Comparison of ENCODE assay signal across 8 mouse cellular contexts in genomic region chr3:146994670-146995415, GRCm38 (mm10).
DNase-seq lines count a peak whose midpoint lies in the region; ATAC-seq and TF ChIP-seq lines count a peak whose summit lies in the region.

No protein-coding gene starts in this region.

- WGBS in heart, embryonic 14.5 days = 68% methylated on average over 15 of the region's 15 CpGs
- 56% methylated on average over 15 of the region's 15 CpGs for WGBS in lung, postnatal 0 days
- 53% methylated on average over 15 of the region's 15 CpGs for WGBS in lung, adult 2 months
- 61% methylated on average over 15 of the region's 15 CpGs for WGBS in hindbrain, embryonic 13.5 days
- 67% methylated on average over 15 of the region's 15 CpGs for WGBS in neural tube, embryonic 14.5 days

- no peak overlapping the region for H3K9ac ChIP-seq in heart, embryonic 14.5 days (ENCODE audit: low read length)
- H3K9ac ChIP-seq in lung, postnatal 0 days (replicated peaks; ENCODE audit: low read depth) = no peak overlapping the region
- H3K9ac ChIP-seq in hindbrain, embryonic 13.5 days = no peak overlapping the region
- no peak overlapping the region for H3K9ac ChIP-seq in neural tube, embryonic 14.5 days (replicated peaks; ENCODE audit: low read depth, low read length)

- DNase-seq in heart, postnatal 4 days = no peak
- peak; percentile 11 for DNase-seq in lung, postnatal 0 days (ENCODE audit: low spot score)
- no peak for DNase-seq in lung, adult 2 months
- DNase-seq in ovary, adult 18-20 months (ENCODE audit: low spot score) = no peak
- DNase-seq in embryo, embryonic 11 days = no peak

- no peak overlapping the region for H3K4me3 ChIP-seq in heart, embryonic 14.5 days (ENCODE audit: control insufficient read depth in 1 of 2, insufficient read depth in 1 of 2, low read depth in 1 of 2, low read length in 2 of 2)
- no peak overlapping the region for H3K4me3 ChIP-seq in lung, postnatal 0 days (ENCODE audit: low read depth, low read length)
- no peak overlapping the region for H3K4me3 ChIP-seq in lung, adult 2 months (replicated peaks; ENCODE audit: extremely low read depth, low read depth, low read length)
- H3K4me3 ChIP-seq in hindbrain, embryonic 13.5 days = no peak overlapping the region
- H3K4me3 ChIP-seq in neural tube, embryonic 14.5 days (ENCODE audit: low read depth, low read length) = no peak overlapping the region

- peaks cover 2 to 17% of the 10 kb centered on the region in 2 experiments; a peak in 3 of 4 replicates for H3K4me1 ChIP-seq in heart, embryonic 14.5 days (ENCODE audit: control insufficient read depth in 2 of 2, insufficient read depth in 2 of 2, low read length in 2 of 2)
- H3K4me1 ChIP-seq in lung, postnatal 0 days (ENCODE audit: insufficient read depth, low read depth, low read length) = no peaks in the 10 kb centered on the region
- no peaks in the 10 kb centered on the region for H3K4me1 ChIP-seq in lung, adult 2 months (ENCODE audit: control insufficient read depth, insufficient read depth, low read length)
- H3K4me1 ChIP-seq in hindbrain, embryonic 13.5 days (replicated peaks) = no peaks in the 10 kb centered on the region
- H3K4me1 ChIP-seq in neural tube, embryonic 14.5 days (ENCODE audit: control insufficient read depth, insufficient read depth, low read length) = no peaks in the 10 kb centered on the region

- TF ChIP-seq EP300 in lung, postnatal 0 days (IDR thresholded peaks at IDR 0.05) = no peak

- no peaks in the 10 kb centered on the region for H3K36me3 ChIP-seq in heart, embryonic 14.5 days (ENCODE audit: control insufficient read depth, insufficient read depth, low read length)
- no peaks in the 10 kb centered on the region for H3K36me3 ChIP-seq in lung, postnatal 0 days (ENCODE audit: insufficient read depth, low read length)
- H3K36me3 ChIP-seq in hindbrain, embryonic 13.5 days = no peaks in the 10 kb centered on the region
- H3K36me3 ChIP-seq in neural tube, embryonic 14.5 days (ENCODE audit: control insufficient read depth, insufficient read depth, low read length) = no peaks in the 10 kb centered on the region

- TF ChIP-seq CTCF in lung, postnatal 0 days (IDR thresholded peaks at IDR 0.05) = no peak
- no peak for TF ChIP-seq CTCF in lung, adult 2 months (IDR thresholded peaks at IDR 0.05; ENCODE audit: insufficient read depth, low read length)

- no peak overlapping the region for H3K27ac ChIP-seq in heart, embryonic 14.5 days (replicated peaks in 1 of 2; ENCODE audit: control insufficient read depth in 1 of 2, insufficient read depth in 1 of 2, low read depth in 2 of 2, low read length in 2 of 2)
- no peak overlapping the region for H3K27ac ChIP-seq in lung, postnatal 0 days (ENCODE audit: low read length)
- H3K27ac ChIP-seq in hindbrain, embryonic 13.5 days = no peak overlapping the region
- no peak overlapping the region for H3K27ac ChIP-seq in neural tube, embryonic 14.5 days (ENCODE audit: low read depth, low read length)

- H3K27me3 ChIP-seq in heart, embryonic 14.5 days (ENCODE audit: control insufficient read depth, insufficient read depth, low read length) = no peaks in the 10 kb centered on the region
- H3K27me3 ChIP-seq in lung, postnatal 0 days (replicated peaks; ENCODE audit: insufficient read depth, low read length) = no peaks in the 10 kb centered on the region
- H3K27me3 ChIP-seq in hindbrain, embryonic 13.5 days = no peaks in the 10 kb centered on the region
- H3K27me3 ChIP-seq in neural tube, embryonic 14.5 days (ENCODE audit: control insufficient read depth, insufficient read depth, low read length) = no peaks in the 10 kb centered on the region

- no peaks in the 10 kb centered on the region for H3K9me3 ChIP-seq in heart, embryonic 14.5 days (ENCODE audit: control insufficient read depth, low read length)
- H3K9me3 ChIP-seq in lung, postnatal 0 days (ENCODE audit: low read length) = no peaks in the 10 kb centered on the region
- no peaks in the 10 kb centered on the region for H3K9me3 ChIP-seq in hindbrain, embryonic 13.5 days
- H3K9me3 ChIP-seq in neural tube, embryonic 14.5 days (ENCODE audit: control insufficient read depth, low read length) = no peaks in the 10 kb centered on the region

- no peak for TF ChIP-seq POLR2A in lung, adult 2 months (IDR thresholded peaks at IDR 0.05; ENCODE audit: borderline replicate concordance, extremely low read depth, low read depth, low read length)

- peak overlapping the region; percentile 42; the same call in 1 of the 2 replicates for H3K4me2 ChIP-seq in heart, embryonic 14.5 days (ENCODE audit: low read length)
- peak overlapping the region; percentile 9; the same call in 1 of the 2 replicates for H3K4me2 ChIP-seq in lung, postnatal 0 days (replicated peaks; ENCODE audit: low read depth, low read length)
- H3K4me2 ChIP-seq in hindbrain, embryonic 13.5 days = peak overlapping the region; percentile 27; the same call in 1 of the 2 replicates
- 0 out of 2 replicates have a peak overlapping the region, but pooled peaks have one; percentile 3 for H3K4me2 ChIP-seq in neural tube, embryonic 14.5 days (ENCODE audit: low read depth, low read length)

- no peak for ATAC-seq in heart, embryonic 14.5 days (ENCODE audit: insufficient number of reproducible peaks, insufficient read depth, low FRiP score, low read depth)
- no peak for ATAC-seq in lung, postnatal 0 days
- ATAC-seq in hindbrain, embryonic 13.5 days (ENCODE audit: low FRiP score) = no peak
- no peak for ATAC-seq in neural tube, embryonic 14.5 days (ENCODE audit: low read depth)
